Mouse (Mus musculus): ENCODE results near the gene Mustn1.

GRCm38 (mm10) chr14:30880811-30881717, 2.1 kb downstream of the Mustn1 start:
- no peak for TF ChIP-seq POLR2A (IDR thresholded peaks at IDR 0.05; ENCODE audit: low read depth, low read length)
- TF ChIP-seq CTCF (IDR thresholded peaks at IDR 0.05; ENCODE audit: extremely low read depth, insufficient read depth, insufficient read length, insufficient replicate concordance) = peak; percentile 1; the same call in 1 of the 2 replicates
